Mouse (Mus musculus) kidney, adult 9 months (tissue): ENCODE measurements around the gene Filip1l.
A peak's percentile ranks its signal among the peaks of the same experiment; 100 is the strongest.

ENCODE experiments used
- DNase-seq: peaks from one replicate; pipeline ENCODE4 v3.0.0; 2022

Filip1l gene

DNA sequence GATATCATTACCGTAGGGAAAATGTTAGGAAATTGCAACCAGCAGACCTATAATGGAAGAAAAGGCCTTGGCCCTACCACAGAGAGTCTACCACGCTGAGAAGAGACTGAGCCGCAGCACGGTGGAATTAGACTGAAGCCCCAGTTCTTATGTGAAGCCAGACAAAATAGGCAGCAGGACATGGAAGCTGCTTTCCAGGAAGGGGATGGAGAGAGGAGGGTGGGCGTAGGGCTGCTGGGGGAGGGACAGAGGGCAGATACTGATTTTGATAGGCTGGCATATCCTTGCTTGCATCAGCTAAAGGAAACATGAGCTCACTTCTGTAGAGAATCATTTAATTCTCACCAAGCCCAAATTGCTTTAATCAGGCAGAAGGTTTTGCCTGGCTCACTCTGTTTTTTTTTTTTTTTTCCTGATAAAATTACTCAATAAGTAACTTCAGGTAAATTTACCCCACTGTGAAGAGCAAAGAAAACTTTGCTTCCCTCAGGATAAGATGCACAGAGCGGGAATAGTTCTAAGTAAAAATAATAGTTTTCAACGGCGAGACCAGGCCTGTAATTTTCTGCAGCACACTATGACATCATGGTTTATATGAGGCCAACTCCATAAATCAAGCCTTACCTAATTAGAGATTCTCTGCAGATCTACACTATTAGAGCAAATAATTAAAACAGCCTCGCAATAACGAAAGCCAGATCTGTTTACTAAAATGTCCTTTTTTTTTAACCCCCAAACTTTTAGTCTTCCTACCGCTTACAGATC is 84.8 kb downstream of the Filip1l start:
- no peak for DNase-seq

DNA sequence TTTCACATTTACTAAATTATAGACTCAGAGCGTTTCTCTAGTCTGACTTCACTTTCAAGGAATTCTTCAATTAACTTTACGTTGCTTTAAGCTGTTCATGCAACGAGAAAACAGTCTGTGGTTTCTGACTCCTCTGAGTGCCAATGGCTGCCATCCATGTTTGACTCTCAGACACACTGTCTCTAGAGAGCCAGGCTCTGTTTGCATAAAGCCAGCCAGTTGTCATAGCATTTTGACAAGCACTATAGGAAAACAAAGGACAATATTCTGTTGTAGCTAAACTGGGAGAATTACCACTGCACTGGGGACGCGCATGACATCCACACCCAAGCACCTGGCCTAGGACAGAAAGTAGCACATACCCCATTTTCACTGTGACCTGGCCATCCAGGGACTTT is 85.4 kb downstream of the Filip1l start:
- no peak for DNase-seq

DNA sequence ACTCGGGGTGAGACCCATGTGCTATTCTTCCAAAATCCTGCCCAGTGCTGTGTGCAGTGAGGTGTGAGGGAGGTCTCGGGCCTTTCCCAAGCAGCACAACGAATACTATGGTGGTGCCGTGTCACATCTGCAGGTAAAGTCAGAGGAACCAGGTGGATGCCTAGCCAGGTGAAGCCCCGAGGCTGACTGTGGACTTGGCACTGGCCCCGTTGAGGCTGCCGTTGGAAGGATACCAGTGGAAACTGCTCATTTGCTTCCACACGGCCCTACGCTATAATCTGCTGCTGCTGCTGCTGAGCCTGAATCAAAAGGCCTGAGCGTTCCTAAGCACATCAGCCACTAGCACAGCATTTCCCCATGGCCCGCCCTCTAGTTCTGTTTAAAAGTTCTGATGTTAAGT is 86.3 kb downstream of the Filip1l start:
- peak; percentile 26 for DNase-seq

DNA sequence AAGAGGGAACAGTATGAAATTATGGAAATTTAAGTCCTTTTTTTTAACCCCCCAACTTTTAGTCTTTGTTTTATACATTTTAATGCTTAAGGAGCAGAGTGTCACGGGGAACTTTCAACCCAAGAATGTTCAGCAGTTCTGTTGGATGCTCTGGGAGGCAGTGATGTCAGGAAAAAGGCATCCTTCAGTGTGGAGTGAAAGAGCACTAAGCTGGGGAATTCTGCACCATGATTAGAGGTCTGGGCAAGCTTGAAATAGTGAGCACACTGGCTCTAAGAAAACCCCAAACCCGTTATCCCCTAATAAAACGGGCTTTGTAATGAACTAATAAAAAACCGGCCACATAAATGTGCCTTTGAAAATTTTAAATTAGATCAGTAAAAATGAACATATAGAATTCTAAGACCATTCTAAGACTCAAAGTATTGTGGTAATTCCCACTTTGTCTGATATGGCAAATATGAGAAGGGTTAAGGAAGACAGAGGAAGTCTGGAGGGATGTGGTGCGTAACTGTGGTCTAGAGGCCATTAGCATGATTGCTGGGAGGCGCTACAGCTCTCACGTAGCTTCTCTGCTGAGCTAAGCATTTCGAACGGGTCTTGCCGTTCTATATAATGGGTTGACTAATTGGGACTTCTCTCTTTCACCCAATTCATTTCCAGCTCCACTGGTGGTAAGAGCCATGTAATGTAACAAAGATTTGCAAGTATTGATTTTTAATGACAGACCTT is 88.0 kb downstream of the Filip1l start:
- no peak for DNase-seq

DNA sequence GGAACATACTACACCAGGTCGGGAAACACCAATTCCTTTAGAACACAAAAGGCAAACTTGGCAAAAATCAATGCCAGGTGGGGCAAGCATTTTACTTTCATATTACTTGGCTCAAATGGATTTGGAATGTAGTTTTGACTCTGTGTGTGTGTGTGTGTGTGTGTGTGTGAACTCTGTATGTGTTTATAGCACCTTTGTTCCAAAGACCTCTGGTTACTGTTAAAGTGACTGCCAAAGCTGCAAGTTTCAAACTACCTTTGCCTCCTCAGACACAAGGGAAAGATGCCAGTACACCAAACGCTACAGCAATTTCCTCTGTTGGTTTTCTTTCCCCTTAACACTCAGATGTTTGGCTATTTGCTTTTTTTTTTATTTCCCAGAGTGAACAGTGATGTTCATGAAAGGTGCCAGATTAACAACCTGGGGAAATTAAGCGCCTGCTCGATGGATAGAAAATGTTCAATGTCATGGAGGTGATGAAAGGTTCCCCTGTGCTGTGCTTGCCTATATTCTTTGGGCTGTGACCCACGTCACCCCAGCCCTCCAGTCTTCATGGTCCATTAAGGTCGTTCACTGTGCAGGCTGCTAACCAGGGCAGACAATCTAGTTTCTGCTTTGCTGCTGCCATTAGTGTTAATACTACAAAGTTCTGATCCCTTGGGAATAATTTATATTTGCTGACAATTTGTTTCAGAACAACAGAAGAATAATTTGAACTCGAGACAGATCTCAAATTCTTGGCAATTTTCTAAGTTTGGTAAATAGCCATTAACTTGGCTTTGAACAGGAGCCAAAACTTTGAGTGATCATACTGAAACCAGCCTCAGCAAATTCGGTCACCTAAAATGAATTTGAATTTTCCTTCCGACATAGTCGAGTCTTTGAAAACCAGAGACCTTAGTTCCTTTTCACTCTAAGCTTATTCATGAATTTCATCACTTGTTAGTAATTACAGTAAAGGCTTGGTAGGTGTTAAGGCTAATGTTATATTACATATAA is 92.5 kb downstream of the Filip1l start:
- peak; percentile 41 for DNase-seq

DNA sequence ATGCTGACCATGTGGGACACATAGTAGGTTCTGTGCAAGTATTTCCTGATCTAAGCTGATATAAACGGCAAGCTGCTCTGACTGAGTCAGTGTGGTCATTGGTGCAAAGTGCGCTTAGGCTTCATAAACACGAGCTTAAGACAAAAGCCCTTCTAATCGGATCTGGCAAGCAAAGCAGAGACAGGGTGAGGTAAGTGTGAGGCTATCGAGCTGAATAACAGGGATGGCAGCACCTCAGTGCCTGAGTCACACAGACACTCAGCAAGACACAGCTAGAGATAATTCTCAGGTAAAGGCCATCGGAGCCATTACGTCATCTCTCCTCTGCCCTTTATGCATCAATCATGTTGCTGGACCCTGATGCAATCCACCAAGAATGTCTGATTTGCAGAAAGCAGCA is 100.1 kb downstream of the Filip1l start:
- no peak for DNase-seq

DNA sequence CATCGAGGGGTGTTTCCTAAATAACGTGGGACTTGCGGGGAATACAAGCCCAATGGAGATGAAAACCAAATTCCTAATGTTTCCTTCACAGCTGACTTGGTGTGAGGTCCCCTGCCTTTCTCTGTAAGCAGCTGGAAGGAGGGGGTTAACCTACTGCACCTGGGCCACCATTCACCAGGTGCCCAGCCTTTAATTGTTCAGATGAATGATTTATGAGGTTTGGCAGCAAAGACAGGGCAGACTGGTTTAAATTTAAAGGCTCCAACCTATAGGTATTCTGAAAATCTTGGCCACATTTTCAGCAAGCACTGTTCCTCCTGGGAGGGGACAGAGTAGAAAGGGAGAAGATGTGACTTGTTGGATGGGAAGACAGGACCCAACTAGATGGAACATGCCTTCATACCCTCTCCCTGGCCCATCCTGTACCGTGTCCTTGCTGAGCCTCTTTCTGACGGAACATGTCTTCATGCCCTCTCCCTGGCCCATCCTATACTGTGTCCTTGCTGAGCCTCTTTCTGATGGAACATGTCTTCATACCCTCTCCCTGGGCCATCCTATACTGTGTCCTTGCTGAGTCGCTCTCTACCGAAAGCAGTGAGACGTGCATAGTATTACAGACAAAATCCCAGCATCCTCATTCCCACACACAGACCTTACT is 101.3 kb downstream of the Filip1l start:
- DNase-seq, result no peak

DNA sequence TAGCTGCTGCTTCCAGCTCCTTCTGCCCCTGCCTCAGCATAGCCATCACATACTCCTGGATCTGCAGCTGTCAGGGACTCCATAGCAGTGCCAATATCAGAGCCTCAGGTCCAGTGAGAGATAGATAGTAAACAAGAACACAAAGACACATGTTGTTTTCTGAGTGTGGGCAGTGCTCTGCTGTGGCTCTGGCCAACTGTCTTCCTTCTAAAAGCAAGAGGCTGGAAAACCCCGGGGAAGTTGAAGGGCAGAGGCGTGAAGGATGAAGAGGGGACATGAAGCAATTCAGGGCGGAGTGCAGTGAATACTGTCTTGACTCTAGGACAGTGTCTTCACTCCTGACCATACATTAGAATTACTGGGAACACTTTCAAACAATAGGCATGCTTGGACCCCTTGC is 102.7 kb downstream of the Filip1l start:
- no peak for DNase-seq

DNA sequence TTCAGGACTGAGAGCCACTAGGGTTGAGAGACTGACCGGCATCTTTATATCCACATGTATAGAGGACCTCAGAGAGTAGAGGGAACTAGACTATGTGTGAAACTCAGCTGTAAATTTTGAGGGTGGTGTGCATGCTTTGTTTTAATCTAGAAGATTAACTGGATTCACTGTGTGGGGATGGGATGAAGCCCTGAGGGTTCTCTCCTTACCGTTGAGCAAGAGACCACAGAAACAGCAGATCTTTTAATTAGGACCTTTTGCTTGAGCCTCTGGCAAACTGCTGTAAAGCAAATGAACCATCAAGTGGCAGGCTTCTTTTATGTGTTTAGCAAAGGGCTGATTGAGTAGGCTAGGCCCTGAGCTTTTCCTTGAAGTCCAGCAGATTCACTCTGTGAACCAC is 103.1 kb downstream of the Filip1l start:
- no peak for DNase-seq

DNA sequence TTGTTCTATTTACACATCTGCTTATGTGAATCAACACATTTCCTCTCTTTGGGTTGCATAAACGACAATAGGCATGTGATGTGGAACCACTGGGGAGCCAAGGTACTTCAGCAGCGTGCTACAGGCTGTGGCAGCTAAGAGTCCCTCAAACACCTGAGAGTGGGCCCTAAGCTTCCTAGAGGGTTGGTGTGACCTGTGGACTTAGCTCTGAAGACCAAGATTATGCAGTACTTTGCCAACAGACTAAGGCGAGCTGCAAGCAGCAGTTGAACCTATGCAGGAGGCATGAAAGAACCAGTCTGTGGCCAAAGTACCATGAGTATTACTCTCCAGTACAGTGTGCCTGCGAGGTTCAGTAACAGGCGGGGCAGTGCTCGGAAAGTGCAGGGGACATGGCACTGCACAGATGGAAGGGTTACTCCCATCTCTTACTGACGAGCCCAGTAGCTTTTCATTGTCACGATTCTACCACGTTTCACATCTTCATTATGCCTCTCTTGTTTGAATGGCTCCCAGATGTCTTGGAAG is 112.6 kb downstream of the Filip1l start:
- no peak for DNase-seq

DNA sequence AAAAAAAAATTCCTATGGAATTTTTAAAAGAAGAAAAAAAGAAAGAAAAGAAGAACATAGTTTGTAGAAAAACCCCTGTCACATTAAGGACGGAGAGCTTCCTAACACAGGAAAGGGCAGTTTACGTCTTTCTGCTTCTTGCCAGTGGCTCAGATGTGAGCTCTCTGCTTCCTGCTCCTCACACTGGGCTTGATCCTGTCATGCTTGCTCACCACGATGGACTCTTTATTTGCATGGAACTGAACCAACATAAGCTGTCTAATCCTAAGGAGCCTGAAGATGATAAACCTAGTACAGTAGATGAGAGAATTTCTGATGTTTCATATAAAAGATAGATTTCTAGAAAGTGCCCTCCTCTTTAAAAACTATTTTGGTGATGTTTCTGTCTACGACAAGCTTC is 116.4 kb downstream of the Filip1l start:
- no peak for DNase-seq

DNA sequence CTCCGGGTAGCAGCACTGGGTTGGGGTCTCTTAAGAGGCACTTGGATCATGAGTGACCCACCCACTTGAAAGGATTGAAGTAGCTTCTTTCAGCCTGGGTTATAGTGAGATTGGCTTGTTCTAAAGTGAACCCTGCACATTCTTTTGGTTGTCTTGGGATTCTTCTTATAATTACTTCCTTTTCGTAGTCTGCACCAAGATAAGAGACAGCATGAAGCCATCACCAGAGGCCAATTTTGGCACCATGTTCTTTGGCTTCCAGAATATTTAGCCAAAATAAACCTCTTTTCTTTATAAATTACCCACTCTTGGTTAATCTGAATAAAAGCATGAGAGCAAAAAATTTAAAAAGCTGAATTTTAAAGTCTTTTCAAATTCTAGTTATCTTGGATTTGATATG is 117.0 kb downstream of the Filip1l start:
- DNase-seq, result peak; percentile 17

DNA sequence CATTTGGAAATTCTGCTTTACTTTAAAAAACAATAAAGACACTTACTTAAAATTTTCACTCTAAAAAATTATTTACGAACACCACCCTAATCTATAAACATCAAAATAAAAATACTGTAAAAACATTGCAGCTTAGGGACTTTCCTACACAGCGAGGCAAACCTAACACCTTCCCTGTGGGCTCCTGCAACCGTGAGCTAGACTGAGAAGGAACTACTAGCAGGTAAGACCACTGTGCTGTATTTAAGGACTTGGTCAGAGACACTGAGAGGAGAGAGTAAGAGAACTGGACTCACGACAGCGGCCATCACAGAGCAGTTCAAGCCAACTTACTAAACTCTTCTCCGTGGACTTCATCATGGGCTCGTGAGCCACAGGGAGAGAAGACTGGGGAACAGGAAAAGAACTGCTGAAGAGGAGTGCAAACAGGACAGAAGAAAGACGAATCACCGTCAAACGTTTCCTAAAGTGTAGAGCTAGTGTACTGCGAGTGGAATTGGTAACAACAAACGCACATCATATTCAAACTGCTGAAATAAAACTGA is 117.5 kb downstream of the Filip1l start:
- DNase-seq, result no peak

DNA sequence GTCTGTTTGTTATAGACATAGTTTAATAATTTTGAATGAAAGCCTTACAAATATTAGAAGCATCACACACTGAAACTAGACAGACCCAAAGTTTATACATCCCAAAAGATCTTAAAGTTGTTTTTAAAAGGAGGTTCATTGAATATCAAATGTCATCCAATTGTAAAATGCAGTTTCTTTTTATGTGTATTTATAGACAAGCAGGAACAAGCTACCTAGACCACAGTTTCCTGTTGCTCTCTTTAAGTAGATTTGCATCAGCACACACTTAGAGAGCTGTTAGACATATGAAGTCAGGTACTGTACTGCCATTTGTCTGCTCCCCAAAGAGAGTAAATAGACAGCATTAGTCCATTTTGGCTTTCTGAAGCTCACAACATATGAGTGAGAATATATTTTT is 118.2 kb downstream of the Filip1l start:
- DNase-seq, result no peak

DNA sequence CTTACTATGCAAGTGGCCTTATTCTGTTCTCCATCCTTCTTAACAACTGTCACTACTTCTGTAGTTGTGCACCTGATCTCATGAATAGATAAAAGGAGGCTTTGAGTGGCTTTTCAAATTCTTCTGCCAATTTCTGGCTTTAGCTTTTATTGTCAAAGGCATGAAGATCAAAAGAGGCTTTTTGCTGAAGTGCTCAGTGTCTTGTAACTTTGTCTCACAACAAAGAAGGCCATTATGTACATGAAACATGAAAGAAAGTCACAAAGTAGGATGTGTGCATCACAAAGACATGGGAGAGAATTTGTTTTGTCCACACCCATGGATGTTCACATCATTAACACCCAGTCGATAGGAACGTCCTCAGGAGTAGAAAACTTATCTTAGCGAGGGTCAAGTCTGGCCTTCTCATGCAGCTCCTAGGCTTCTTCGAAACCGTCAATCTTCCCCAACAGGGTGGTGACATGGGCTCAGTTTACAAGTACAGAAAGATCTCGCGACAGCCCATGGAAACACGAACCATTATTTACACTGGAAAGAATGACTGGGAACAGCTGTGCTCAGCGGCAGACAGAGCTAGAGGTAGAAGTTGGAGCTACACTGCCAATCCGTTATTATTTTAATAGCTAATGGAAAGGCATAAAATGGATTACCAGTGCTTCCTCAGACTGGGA is 120.7 kb downstream of the Filip1l start:
- DNase-seq, result no peak

DNA sequence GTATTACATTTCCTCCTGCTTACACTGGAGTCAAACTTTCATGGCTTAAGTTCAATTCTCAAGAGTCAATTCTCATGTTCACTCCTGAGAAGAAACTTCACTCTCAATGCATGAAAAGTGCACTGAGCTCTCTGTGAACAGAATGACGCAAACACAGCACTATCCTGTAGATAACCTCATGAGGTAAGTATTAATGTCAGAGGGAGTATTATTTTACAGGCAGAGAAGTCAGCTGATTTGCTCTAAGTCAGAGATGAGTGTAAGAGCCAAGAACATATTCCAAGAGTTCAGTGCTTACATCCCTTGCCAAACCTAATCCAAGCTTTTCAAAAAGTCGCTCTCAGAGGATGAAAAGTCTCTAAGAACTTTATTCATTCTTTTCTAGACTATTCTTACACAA is 125.6 kb downstream of the Filip1l start:
- no peak for DNase-seq

DNA sequence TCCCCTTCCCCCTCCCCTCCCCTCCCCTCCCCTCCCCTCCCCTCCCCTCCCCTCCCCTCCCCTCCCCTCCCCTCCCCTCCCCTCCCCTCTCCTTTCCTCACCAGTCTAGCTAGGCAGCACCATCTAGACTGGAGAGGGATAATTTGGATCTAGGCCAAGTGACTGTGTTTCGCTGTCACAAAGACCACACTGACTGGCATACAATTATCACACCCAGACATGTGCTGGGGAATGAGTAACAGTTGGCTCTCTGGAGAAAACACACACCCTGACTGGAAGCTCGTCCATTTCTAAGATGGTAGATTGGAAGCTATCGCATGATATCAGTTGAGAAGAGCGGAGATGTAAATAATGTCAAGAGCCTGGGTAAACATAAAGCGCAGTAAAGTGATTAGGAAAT is 126.9 kb downstream of the Filip1l start:
- DNase-seq, result no peak

DNA sequence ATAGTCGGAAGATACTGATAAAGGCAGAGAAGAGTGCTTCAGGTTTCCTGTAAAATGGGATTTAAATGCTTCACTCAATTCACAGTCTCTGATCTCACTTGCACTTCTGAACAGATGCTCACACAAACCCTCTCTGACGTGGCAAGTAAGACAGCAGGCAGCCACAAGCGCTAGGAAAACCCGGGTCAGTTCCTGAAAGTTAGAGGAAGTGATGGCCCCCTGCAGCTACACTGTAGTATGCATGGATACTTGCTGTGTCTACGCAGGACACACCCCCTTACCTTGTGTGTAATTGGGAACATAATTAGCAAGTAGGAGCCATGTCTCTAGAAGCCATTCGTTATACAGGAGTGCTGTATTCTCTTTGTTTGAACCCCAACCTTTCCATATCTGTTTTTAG is 129.4 kb downstream of the Filip1l start:
- DNase-seq, result no peak

DNA sequence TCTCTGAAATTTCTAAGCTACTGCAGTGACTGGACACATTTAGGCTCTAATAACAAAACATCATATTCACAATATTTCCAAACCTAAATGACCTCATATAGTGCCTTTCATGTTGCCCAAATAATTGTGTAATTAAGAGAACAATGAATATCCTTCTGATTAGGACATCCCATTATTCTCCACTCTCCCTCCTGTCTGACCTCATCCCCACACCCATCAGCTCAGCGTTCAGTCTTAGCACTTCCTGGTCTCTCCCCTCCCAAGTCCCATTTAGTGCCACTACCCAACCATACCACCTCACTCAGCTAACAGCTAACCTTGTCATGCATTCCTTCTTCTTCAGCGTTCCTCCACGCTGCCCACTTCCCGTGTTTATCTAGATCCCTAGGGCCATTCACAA is 130.0 kb downstream of the Filip1l start:
- DNase-seq, result no peak

DNA sequence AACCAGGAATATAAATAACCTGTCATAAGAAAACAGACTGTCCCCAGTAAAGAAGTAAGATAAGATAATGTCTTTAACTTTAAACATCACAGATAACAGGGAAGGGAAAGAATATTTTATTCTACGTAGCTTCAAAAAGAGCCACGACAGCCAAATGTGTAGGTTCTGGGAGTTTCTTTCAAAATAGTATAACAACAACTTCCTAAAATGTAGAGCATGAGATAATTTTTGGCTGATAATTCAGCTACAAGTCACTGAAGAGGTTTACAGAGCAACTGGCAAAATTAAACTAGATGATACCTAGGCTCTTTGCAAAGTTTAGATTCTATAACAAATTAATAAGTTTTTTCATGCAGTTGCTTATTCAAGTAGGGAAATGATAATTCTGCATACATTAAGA is 130.6 kb downstream of the Filip1l start:
- no peak for DNase-seq

DNA sequence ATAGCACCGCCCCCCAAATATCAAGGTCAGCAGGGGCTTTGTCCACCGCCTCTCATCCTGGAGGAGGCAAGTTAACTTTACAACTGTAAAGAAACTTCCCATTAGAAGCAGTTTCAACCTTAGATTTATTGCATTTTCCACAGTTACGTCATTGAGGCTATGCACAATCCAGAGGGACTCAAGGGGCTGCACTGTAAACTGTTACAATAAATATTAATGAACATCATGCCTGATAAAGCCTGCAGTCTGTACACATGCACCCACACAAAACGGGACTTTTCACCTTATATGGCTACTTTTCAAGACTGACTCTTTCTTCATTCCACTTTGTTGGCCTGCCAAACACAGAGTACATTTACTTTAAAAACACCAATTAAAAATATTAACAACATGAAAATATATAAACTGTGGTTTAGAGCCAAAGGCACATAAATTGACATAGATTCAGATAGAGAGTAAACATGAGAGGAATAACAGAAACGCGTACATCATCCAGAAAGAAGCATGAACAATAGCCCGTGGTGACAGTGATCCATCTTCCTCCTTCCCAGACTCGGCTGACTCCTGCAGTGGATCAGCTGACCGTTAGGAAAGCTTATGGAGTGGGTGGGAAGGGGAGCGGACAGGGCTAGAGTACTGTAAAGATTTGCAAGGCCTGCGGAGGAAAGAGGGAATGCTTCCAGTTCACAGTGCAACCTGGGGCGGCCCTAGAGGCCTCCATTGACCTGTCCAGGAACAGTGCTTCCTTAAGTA is 131.3 kb downstream of the Filip1l start:
- DNase-seq, result no peak
